Mouse (Mus musculus): ENCODE measurements around the gene Rnf182.

DNA sequence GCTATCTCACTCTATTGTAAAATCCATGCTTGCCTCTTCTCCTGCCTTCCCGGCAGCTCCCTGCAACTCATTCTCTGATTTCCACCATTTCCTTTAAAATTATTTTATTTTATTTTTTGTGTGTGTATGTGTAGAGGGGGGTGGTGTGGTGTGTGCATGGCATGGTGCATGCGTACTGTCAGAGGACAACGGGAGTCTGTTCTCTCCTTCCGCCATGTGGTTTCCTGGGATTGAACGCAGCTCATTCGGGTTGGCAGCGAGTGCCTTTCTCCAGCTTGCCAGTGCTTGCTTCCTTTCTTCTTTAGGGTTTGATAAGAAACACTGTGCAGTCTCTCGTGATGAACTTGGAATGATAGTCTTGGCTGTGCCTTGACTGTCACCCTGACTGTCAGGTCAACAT is 105.0 kb downstream of the Rnf182 start:
- TF ChIP-seq CTCF (IDR thresholded peaks at IDR 0.05; ENCODE audit: low read depth): no peak
- no peak for TF ChIP-seq EP300 (IDR thresholded peaks at IDR 0.05; ENCODE audit: low read depth)

All from liver, postnatal 0 days (tissue).